Mouse (Mus musculus): ENCODE measurements around the gene Gm9639. TPM values are rescaled to one million over a fixed set of nuclear protein-coding genes. Genes with fewer than 3 reads are reported as not detected.
"Not testable (repeated sequence)": the region's sequence is repeated elsewhere in the genome, so short reads cannot be mapped to it uniquely, and the experiment has no call there.

Gm9639 gene
- polyA plus RNA-seq, 2 experiments: not detected

- H3K27ac ChIP-seq (replicated peaks; ENCODE audit: low read depth, low read length): no peak within 1 kb of the TSS
- no peaks in the 10 kb centered on the region for H3K36me3 ChIP-seq (ENCODE audit: control insufficient read depth, insufficient read depth, low read length)
- H3K9ac ChIP-seq (ENCODE audit: low read depth, low read length, severe bottlenecking): no peak within 1 kb of the TSS
- DNase-seq (ENCODE audit: low spot score) (no peak), ATAC-seq (ENCODE audit: low FRiP score, low read depth) (peak; percentile 73)
- no peak within 1 kb of the TSS for H3K4me2 ChIP-seq (replicated peaks; ENCODE audit: low read depth, low read length, severe bottlenecking)
- WGBS: 39% methylated on average over 8 of the region's 8 CpGs
- no peak within 1 kb of the TSS for H3K4me3 ChIP-seq (replicated peaks; ENCODE audit: low read length)
- no peak for TF ChIP-seq POLR2A (IDR thresholded peaks at IDR 0.05; ENCODE audit: borderline replicate concordance, extremely low read depth, insufficient read depth, insufficient read length)
- H3K27me3 ChIP-seq (ENCODE audit: control insufficient read depth, insufficient read depth, low read length): no peaks in the 10 kb centered on the region
- no peaks in the 10 kb centered on the region for H3K9me3 ChIP-seq (ENCODE audit: control insufficient read depth, low read length)
- H3K4me1 ChIP-seq (ENCODE audit: control insufficient read depth, insufficient read depth, low read length): peaks cover 6% of the 10 kb centered on the region; the same call in 1 of the 2 replicates
These were observed 4.1 kb upstream of the Gm9639 start, which contains the start of gene Gm19668 for GRCm38 (mm10) chr10:77798921-77799508. Gm19668 (minus strand) TSS chr10:77799133.

GRCm38 (mm10) chr10:77798164-77798920 lies 3.5 kb upstream of the Gm9639 start:
- not testable (repeated sequence) for H3K9ac ChIP-seq (ENCODE audit: low read depth, low read length, severe bottlenecking); H3K36me3 ChIP-seq (ENCODE audit: control insufficient read depth, insufficient read depth, low read length); H3K4me3 ChIP-seq (replicated peaks; ENCODE audit: low read length); H3K4me1 ChIP-seq (ENCODE audit: control insufficient read depth, insufficient read depth, low read length); H3K27me3 ChIP-seq (ENCODE audit: control insufficient read depth, insufficient read depth, low read length); H3K27ac ChIP-seq (replicated peaks; ENCODE audit: low read depth, low read length); H3K4me2 ChIP-seq (replicated peaks; ENCODE audit: low read depth, low read length, severe bottlenecking); ATAC-seq (ENCODE audit: low FRiP score, low read depth); DNase-seq (ENCODE audit: low spot score); H3K9me3 ChIP-seq (ENCODE audit: control insufficient read depth, low read length)
- 53% methylated on average over 2 of the region's 3 CpGs for WGBS

- no peak for ATAC-seq (ENCODE audit: low FRiP score, low read depth)
- no peak overlapping the region for H3K9ac ChIP-seq (ENCODE audit: low read depth, low read length, severe bottlenecking)
- no peaks in the 10 kb centered on the region for H3K9me3 ChIP-seq (ENCODE audit: control insufficient read depth, low read length)
- H3K27ac ChIP-seq (replicated peaks; ENCODE audit: low read depth, low read length): no peak overlapping the region
- H3K4me1 ChIP-seq (ENCODE audit: control insufficient read depth, insufficient read depth, low read length): peaks cover 6% of the 10 kb centered on the region; the same call in 1 of the 2 replicates
- no peak for TF ChIP-seq POLR2A (IDR thresholded peaks at IDR 0.05; ENCODE audit: borderline replicate concordance, extremely low read depth, insufficient read depth, insufficient read length)
- no peak overlapping the region for H3K4me3 ChIP-seq (replicated peaks; ENCODE audit: low read length)
- no peaks in the 10 kb centered on the region for H3K27me3 ChIP-seq (ENCODE audit: control insufficient read depth, insufficient read depth, low read length)
- no peaks in the 10 kb centered on the region for H3K36me3 ChIP-seq (ENCODE audit: control insufficient read depth, insufficient read depth, low read length)
- 12% methylated on average over 3 of the region's 3 CpGs for WGBS
- no peak overlapping the region for H3K4me2 ChIP-seq (replicated peaks; ENCODE audit: low read depth, low read length, severe bottlenecking)
- no peak for DNase-seq (ENCODE audit: low spot score)
These were observed 2.8 kb upstream of the Gm9639 start for GRCm38 (mm10) chr10:77797677-77798076.

- Histone ChIP-seq H3K4me3 (replicated peaks; ENCODE audit: low read length) (no peak overlapping the region), H3K27me3 (ENCODE audit: control insufficient read depth, insufficient read depth, low read length) (no peaks in the 10 kb centered on the region), H3K36me3 (ENCODE audit: control insufficient read depth, insufficient read depth, low read length) (no peaks in the 10 kb centered on the region), H3K27ac (replicated peaks; ENCODE audit: low read depth, low read length) (no peak overlapping the region), H3K4me2 (replicated peaks; ENCODE audit: low read depth, low read length, severe bottlenecking) (no peak overlapping the region), H3K9ac (ENCODE audit: low read depth, low read length, severe bottlenecking) (no peak overlapping the region), H3K4me1 (ENCODE audit: control insufficient read depth, insufficient read depth, low read length) (no peaks in the 10 kb centered on the region), H3K9me3 (ENCODE audit: control insufficient read depth, low read length) (no peaks in the 10 kb centered on the region)
- 69% methylated on average over 2 of the region's 2 CpGs for WGBS
- DNase-seq (ENCODE audit: low spot score): no peak
- no peak for ATAC-seq (ENCODE audit: low FRiP score, low read depth)
- no peak for TF ChIP-seq POLR2A (IDR thresholded peaks at IDR 0.05; ENCODE audit: borderline replicate concordance, extremely low read depth, insufficient read depth, insufficient read length)
These were observed 6.3 kb downstream of the Gm9639 start for GRCm38 (mm10) chr10:77788621-77789020.

GRCm38 (mm10) chr10:77787876-77788275 lies 7.0 kb downstream of the Gm9639 start, which contains the start of gene Gm7137:
Gm7137 (minus strand) TSS chr10:77788200.
- not testable (repeated sequence) for H3K4me1 ChIP-seq (ENCODE audit: control insufficient read depth, insufficient read depth, low read length); DNase-seq (ENCODE audit: low spot score); H3K9me3 ChIP-seq (ENCODE audit: control insufficient read depth, low read length); H3K27me3 ChIP-seq (ENCODE audit: control insufficient read depth, insufficient read depth, low read length); H3K4me3 ChIP-seq (replicated peaks; ENCODE audit: low read length); H3K27ac ChIP-seq (replicated peaks; ENCODE audit: low read depth, low read length); H3K4me2 ChIP-seq (replicated peaks; ENCODE audit: low read depth, low read length, severe bottlenecking); ATAC-seq (ENCODE audit: low FRiP score, low read depth); H3K9ac ChIP-seq (ENCODE audit: low read depth, low read length, severe bottlenecking); H3K36me3 ChIP-seq (ENCODE audit: control insufficient read depth, insufficient read depth, low read length)
- WGBS: no CpG with 5 or more reads among the region's 1 CpGs

- H3K9me3 ChIP-seq (ENCODE audit: control insufficient read depth, low read length); DNase-seq (ENCODE audit: low spot score); H3K27me3 ChIP-seq (ENCODE audit: control insufficient read depth, insufficient read depth, low read length); H3K27ac ChIP-seq (replicated peaks; ENCODE audit: low read depth, low read length); H3K4me3 ChIP-seq (replicated peaks; ENCODE audit: low read length); H3K36me3 ChIP-seq (ENCODE audit: control insufficient read depth, insufficient read depth, low read length); H3K4me1 ChIP-seq (ENCODE audit: control insufficient read depth, insufficient read depth, low read length); H3K4me2 ChIP-seq (replicated peaks; ENCODE audit: low read depth, low read length, severe bottlenecking); H3K9ac ChIP-seq (ENCODE audit: low read depth, low read length, severe bottlenecking); ATAC-seq (ENCODE audit: low FRiP score, low read depth): not testable (repeated sequence)
- 100% methylated on average over 1 of the region's 3 CpGs for WGBS
These were observed 11.5 kb downstream of the Gm9639 start for GRCm38 (mm10) chr10:77783396-77783795.

- no CpG with 5 or more reads among the region's 1 CpGs for WGBS
- not testable (repeated sequence) for H3K36me3 ChIP-seq (ENCODE audit: control insufficient read depth, insufficient read depth, low read length)
These were observed 12.4 kb downstream of the Gm9639 start, which contains the start of gene Gm3250 for GRCm38 (mm10) chr10:77782442-77782841. Gm3250 (minus strand) TSS chr10:77782542.

GRCm38 (mm10) chr10:77776844-77777243 lies 18.0 kb downstream of the Gm9639 start, which contains the start of gene Gm7138:
Gm7138 (minus strand) TSS chr10:77776944.
- H3K9me3 ChIP-seq (ENCODE audit: control insufficient read depth, low read length); H3K4me1 ChIP-seq (ENCODE audit: control insufficient read depth, insufficient read depth, low read length); H3K27ac ChIP-seq (replicated peaks; ENCODE audit: low read depth, low read length); H3K9ac ChIP-seq (ENCODE audit: low read depth, low read length, severe bottlenecking); H3K4me3 ChIP-seq (replicated peaks; ENCODE audit: low read length); H3K27me3 ChIP-seq (ENCODE audit: control insufficient read depth, insufficient read depth, low read length); H3K36me3 ChIP-seq (ENCODE audit: control insufficient read depth, insufficient read depth, low read length); ATAC-seq (ENCODE audit: low FRiP score, low read depth); H3K4me2 ChIP-seq (replicated peaks; ENCODE audit: low read depth, low read length, severe bottlenecking); DNase-seq (ENCODE audit: low spot score): not testable (repeated sequence)
- 25% methylated on average over 1 of the region's 1 CpGs for WGBS

More at GRCm38 (mm10) chr10:77782442-77782841, 12.4 kb downstream of the Gm9639 start, which contains the start of gene Gm3250:
- H3K27me3 ChIP-seq (ENCODE audit: control insufficient read depth, insufficient read depth, low read length); DNase-seq (ENCODE audit: low spot score); ATAC-seq (ENCODE audit: low FRiP score, low read depth); H3K9ac ChIP-seq (ENCODE audit: low read depth, low read length, severe bottlenecking); H3K4me1 ChIP-seq (ENCODE audit: control insufficient read depth, insufficient read depth, low read length); H3K4me3 ChIP-seq (replicated peaks; ENCODE audit: low read length); H3K4me2 ChIP-seq (replicated peaks; ENCODE audit: low read depth, low read length, severe bottlenecking); H3K9me3 ChIP-seq (ENCODE audit: control insufficient read depth, low read length); H3K27ac ChIP-seq (replicated peaks; ENCODE audit: low read depth, low read length): not testable (repeated sequence)

Measured in limb, embryonic 14.5 days (tissue).